Mouse (Mus musculus) A20 (cell line): ENCODE results near the gene Mbd3.

Experiments
- DNase-seq: peaks from one replicate; pipeline ENCODE4 v3.0.0-alpha.2; 2011; ENCODE audit warnings: low read depth, low spot score

The Mbd3 gene

GRCm38 (mm10) chr10:80342749-80343424 is 56.5 kb downstream of the Mbd3 start:
- no peak for DNase-seq
